Mouse (Mus musculus) olfactory bulb, adult 2 months (tissue): ENCODE measurements at regions not wholly inside any gene's neighbourhood (a gene's known extent, or its start where the extent isn't known, plus 50 kb on each side); places are given as distances from the start of the nearest gene placed in this dataset.

Source experiments
- CTCF ChIP-seq: fragments of 200-500 bp; IDR thresholded peaks from 2 replicates; pipeline ENCODE4 v1.5.1; 2012; ENCODE audit warnings: low read depth, mild to moderate bottlenecking, low read length, moderate library complexity; ENCODE audit not compliant: insufficient read depth
- POLR2A ChIP-seq: fragments of 200-500 bp; IDR thresholded peaks from 2 replicates; pipeline ENCODE4 v1.6.1; 2012; ENCODE audit warnings: mild to moderate bottlenecking, low read depth, low read length, moderate library complexity; ENCODE audit not compliant: insufficient read depth

DNA sequence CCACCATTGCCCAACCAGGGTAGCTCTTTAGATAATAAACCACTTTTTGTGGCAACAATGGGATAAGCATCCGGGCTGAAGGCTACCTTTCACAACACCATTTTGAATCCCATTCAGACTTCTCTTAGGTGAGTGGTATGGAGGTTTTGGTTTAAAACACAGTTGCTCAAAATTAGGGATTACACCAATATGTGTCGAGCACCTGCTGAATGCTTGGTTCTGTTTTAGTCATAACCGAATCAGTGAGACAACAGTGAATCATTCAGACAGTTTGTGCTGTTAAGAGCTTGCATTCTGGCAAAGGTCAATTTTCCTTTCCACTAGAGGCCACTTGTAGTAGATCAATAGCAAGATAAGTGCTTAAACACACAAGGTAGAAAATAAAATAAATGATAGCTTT is 561.2 kb upstream of the Gm9747 start:
- TF ChIP-seq POLR2A (no peak), CTCF (no peak)
